Comparison of ENCODE assay signal across 19 mouse cellular contexts in genomic region chr2:17155596-17155995, GRCm38 (mm10).
A peak's percentile ranks its signal among the peaks of the same experiment; 100 is the strongest.
DNase-seq lines count a peak whose midpoint lies in the region; TF ChIP-seq lines count a peak whose summit lies in the region.
"Had no signal": no experiment of that assay in that cellular context is flagged by ENCODE, and none has a peak within 500 bp of the region (broad histone marks: within the 10 kb centered on the region; RNA-seq: fewer than 3 reads in every experiment).

No protein-coding gene starts in this region.

- DNase-seq in cerebellum, postnatal 10 days, result peak; percentile 74 to 82
- no peak for DNase-seq in cerebellum, adult 9-11 months
- peak; percentile 13 for DNase-seq in gastrocnemius, adult 2 months
- no peak for DNase-seq in gastrocnemius, postnatal 36 days
- peak; percentile 64 for DNase-seq in left cerebral cortex, postnatal 4 days
- no peak for DNase-seq in left cerebral cortex, adult 11 months (ENCODE audit: low spot score)
- DNase-seq: adrenal gland, postnatal 10 days; adrenal gland, postnatal 36 days; cerebellum, adult 11 months; cerebellum, adult 2 months; forebrain, postnatal 0 days; gastrocnemius, postnatal 25 days; heart, adult 2 months; kidney, adult 2 months had no signal

- no peak overlapping the region for H3K27ac ChIP-seq in gastrocnemius, adult 2 months
- H3K27ac ChIP-seq: forebrain, embryonic 10.5 days; forebrain, embryonic 13.5 days; heart, adult 2 months; heart, embryonic 10.5 days; hindbrain, embryonic 12.5 days; hindbrain, embryonic 15.5 days had no signal

- no peak for TF ChIP-seq CTCF in gastrocnemius, adult 2 months (IDR thresholded peaks at IDR 0.05)

- intact Hi-C loops in gastrocnemius, adult 2 months (cut with DNase I), result no loop called here
- intact Hi-C loops in gastrocnemius, postnatal 36 days (cut with DNase I), result no loop called here
- intact Hi-C loops in left cerebral cortex, postnatal 4 days (cut with DNase I), result no loop called here

- no peak overlapping the region for H3K4me3 ChIP-seq in gastrocnemius, adult 2 months
- H3K4me3 ChIP-seq: forebrain, embryonic 10.5 days; forebrain, embryonic 13.5 days; heart, adult 2 months; heart, embryonic 10.5 days; hindbrain, embryonic 12.5 days; hindbrain, embryonic 15.5 days had no signal

Comparison
In these comparisons a context has a peak if more than half of its experiments do, and no peak if none do; other contexts are left out.
1. DNase-seq: peak in cerebellum, postnatal 10 days (2 of 2), gastrocnemius, adult 2 months (single experiment) and left cerebral cortex, postnatal 4 days (single experiment); none in cerebellum, adult 9-11 months (single experiment), gastrocnemius, postnatal 36 days (0 of 2) and left cerebral cortex, adult 11 months (single experiment).